ENCODE assay signal across 12 mouse cellular contexts in the genomic region with DNA sequence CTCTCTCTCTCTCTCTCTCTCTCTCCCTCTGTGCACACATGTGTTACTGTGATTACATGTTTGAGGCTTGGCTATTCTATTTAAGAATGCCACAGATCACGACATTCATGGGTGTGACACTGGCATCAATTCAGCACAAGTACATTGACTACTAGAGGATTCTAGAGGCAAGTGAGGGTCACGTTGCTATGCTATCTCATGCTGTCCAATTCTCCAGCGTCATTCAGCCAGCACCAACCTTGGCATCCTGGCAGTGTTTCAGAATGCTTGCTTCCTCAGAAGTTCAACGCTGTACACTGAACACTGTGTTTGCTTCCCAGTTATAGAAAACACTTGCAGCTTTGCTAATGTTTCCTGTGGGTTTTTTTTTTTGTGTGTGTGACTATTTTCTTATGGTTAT.
A peak's percentile ranks its signal among the peaks of the same experiment; 100 is the strongest.
DNase-seq lines count a peak whose midpoint lies in the region; ATAC-seq lines count a peak whose summit lies in the region.
"Had no signal": no experiment of that assay in that cellular context is flagged by ENCODE, and none has a peak within 500 bp of the region (broad histone marks: within the 10 kb centered on the region; RNA-seq: fewer than 3 reads in every experiment).

No protein-coding gene starts in this region.

- 71% methylated on average over 4 of the region's 4 CpGs for WGBS in forebrain, embryonic 16.5 days

- H3K27ac ChIP-seq in forebrain, embryonic 16.5 days (ENCODE audit: low read length): no peak overlapping the region
- H3K27ac ChIP-seq: liver, embryonic 14.5 days had no signal

- no peaks in the 10 kb centered on the region for H3K36me3 ChIP-seq in forebrain, embryonic 16.5 days (ENCODE audit: control insufficient read depth, insufficient read depth)

- H3K4me2 ChIP-seq in forebrain, embryonic 16.5 days (ENCODE audit: low read length): no peak overlapping the region

- no peaks in the 10 kb centered on the region for H3K4me1 ChIP-seq in forebrain, embryonic 16.5 days (replicated peaks; ENCODE audit: control insufficient read depth, insufficient read depth, low read length)

- peak; percentile 71 for ATAC-seq in common myeloid progenitor, adult 5-6 weeks (replicated peaks; ENCODE audit: low read depth, poor library complexity, severe bottlenecking)
- no peak for ATAC-seq in forebrain, embryonic 16.5 days
- ATAC-seq in frontal cortex, adult (ENCODE audit: low TSS enrichment): no peak

- H3K4me3 ChIP-seq in forebrain, embryonic 16.5 days (replicated peaks; ENCODE audit: low read length): no peak overlapping the region

- no peaks in the 10 kb centered on the region for H3K27me3 ChIP-seq in forebrain, embryonic 16.5 days (replicated peaks; ENCODE audit: control insufficient read depth, insufficient read depth, low read length)

- intact Hi-C loops in heart, postnatal 10 days (cut with DNase I): loop anchor here (5.0 kb wide), 1 partner anchor 60 kb away; no protein-coding TSS in a partner anchor

- DNase-seq in testis, postnatal 14 days (ENCODE audit: low spot score): peak; percentile 24
- DNase-seq in testis, postnatal 10 days (ENCODE audit: low spot score): no peak
- peak; percentile 61 to 73 for DNase-seq in heart, postnatal 10 days
- peak; percentile 49 for DNase-seq in ovary, postnatal 36 days (ENCODE audit: low spot score)
- DNase-seq in frontal cortex, postnatal 25 days (ENCODE audit: low spot score in 2 of 2): no peak
- DNase-seq: cerebellum, postnatal 25 days; midbrain, embryonic 14.5 days; thymus, postnatal 25 days had no signal

- H3K9me3 ChIP-seq in forebrain, embryonic 16.5 days (ENCODE audit: control insufficient read depth, low read length): no peaks in the 10 kb centered on the region

- H3K9ac ChIP-seq in forebrain, embryonic 16.5 days (replicated peaks; ENCODE audit: low read depth, low read length): no peak overlapping the region
- H3K9ac ChIP-seq: liver, embryonic 14.5 days had no signal

Comparison
In these comparisons a context has a peak if more than half of its experiments do, and no peak if none do; other contexts are left out.
1. DNase-seq: peak in testis, postnatal 14 days (single experiment), heart, postnatal 10 days (2 of 2) and ovary, postnatal 36 days (single experiment); none in testis, postnatal 10 days (single experiment) and frontal cortex, postnatal 25 days (0 of 2).